Mouse (Mus musculus): ENCODE data around the gene Trim67. TPM values are rescaled to one million over a fixed set of nuclear protein-coding genes. Genes with fewer than 3 reads are reported as not detected.
"Not testable (repeated sequence)": the region's sequence is repeated elsewhere in the genome, so short reads cannot be mapped to it uniquely, and the experiment has no call there.

Trim67 gene
- total RNA-seq, 1 experiment = 0.40 TPM

GRCm38 (mm10) chr8:124841775-124842174 lies 48.9 kb downstream of the Trim67 start:
- peaks cover 39% of the 10 kb centered on the region for H3K36me3 ChIP-seq (ENCODE audit: control insufficient read depth, insufficient read depth, low read length, poor library complexity, severe bottlenecking)
- H3K27ac ChIP-seq (ENCODE audit: insufficient read depth, low read depth, low read length, poor library complexity, severe bottlenecking) = no peak overlapping the region; the same call in 1 of the 2 replicates
- in situ Hi-C loops (cut with MboI; ENCODE audit: low sequenced_read_pairs in 2 of 2, unreplicated experiment in 2 of 2) = no loop called here
- TF ChIP-seq ZNF384 (IDR thresholded peaks at IDR 0.05; ENCODE audit: low read depth, low read length) (no peak), HCFC1 (IDR thresholded peaks at IDR 0.05; ENCODE audit: borderline replicate concordance, insufficient read depth, low read length) (no peak), ZC3H11A (IDR thresholded peaks at IDR 0.05; ENCODE audit: borderline replicate concordance, low read depth, low read length) (no peak), CHD2 (IDR thresholded peaks at IDR 0.05; ENCODE audit: low read depth, low read length) (no peak), MAFK (IDR thresholded peaks at IDR 0.05; ENCODE audit: insufficient read depth, low read depth, low read length) (no peak)
- DNase-seq (ENCODE audit: low read depth, low spot score) = no peak
- H3K9me3 ChIP-seq (ENCODE audit: control insufficient read depth, insufficient read depth, low read depth, low read length) = no peaks in the 10 kb centered on the region
- H3K9ac ChIP-seq (ENCODE audit: insufficient read depth, low read depth, low read length, poor library complexity, severe bottlenecking) = no peak overlapping the region
- peaks cover 0 to 3% of the 10 kb centered on the region in 2 experiments; a peak in 1 of 4 replicates for H3K4me1 ChIP-seq (ENCODE audit: control insufficient read depth in 2 of 2, insufficient read depth in 2 of 2, low read length in 2 of 2, poor library complexity in 1 of 2)
- no peak overlapping the region for H3K4me3 ChIP-seq (ENCODE audit: insufficient read depth in 1 of 2, low read depth in 1 of 2, low read length in 2 of 2, poor library complexity in 1 of 2, severe bottlenecking in 1 of 2)

- H3K4me1 ChIP-seq (ENCODE audit: control insufficient read depth in 2 of 2, insufficient read depth in 2 of 2, low read length in 2 of 2, poor library complexity in 1 of 2); H3K4me3 ChIP-seq (ENCODE audit: insufficient read depth in 1 of 2, low read depth in 1 of 2, low read length in 2 of 2, poor library complexity in 1 of 2, severe bottlenecking in 1 of 2); H3K9me3 ChIP-seq (ENCODE audit: control insufficient read depth, insufficient read depth, low read depth, low read length); H3K9ac ChIP-seq (ENCODE audit: insufficient read depth, low read depth, low read length, poor library complexity, severe bottlenecking); H3K27ac ChIP-seq (ENCODE audit: insufficient read depth, low read depth, low read length, poor library complexity, severe bottlenecking); DNase-seq (ENCODE audit: low read depth, low spot score); in situ Hi-C loops (cut with MboI; ENCODE audit: low sequenced_read_pairs in 2 of 2, unreplicated experiment in 2 of 2): not testable (repeated sequence)
- H3K36me3 ChIP-seq (ENCODE audit: control insufficient read depth, insufficient read depth, low read length, poor library complexity, severe bottlenecking) = peaks cover 39% of the 10 kb centered on the region
Measured at GRCm38 (mm10) chr8:124842929-124843328, 50.0 kb downstream of the Trim67 start.

- no peak for DNase-seq (ENCODE audit: low read depth, low spot score)
- in situ Hi-C loops (cut with MboI; ENCODE audit: low sequenced_read_pairs in 2 of 2, unreplicated experiment in 2 of 2) = no loop called here
- H3K27ac ChIP-seq (ENCODE audit: insufficient read depth, low read depth, low read length, poor library complexity, severe bottlenecking) = no peak overlapping the region
- peaks cover 20% of the 10 kb centered on the region for H3K36me3 ChIP-seq (ENCODE audit: control insufficient read depth, insufficient read depth, low read length, poor library complexity, severe bottlenecking)
- H3K4me3 ChIP-seq (ENCODE audit: insufficient read depth in 1 of 2, low read depth in 1 of 2, low read length in 2 of 2, poor library complexity in 1 of 2, severe bottlenecking in 1 of 2) = no peak overlapping the region
- H3K9ac ChIP-seq (ENCODE audit: insufficient read depth, low read depth, low read length, poor library complexity, severe bottlenecking) = no peak overlapping the region
- H3K9me3 ChIP-seq (ENCODE audit: control insufficient read depth, insufficient read depth, low read depth, low read length) = no peaks in the 10 kb centered on the region
- peaks cover 0 to 2% of the 10 kb centered on the region in 2 experiments; a peak in 1 of 4 replicates for H3K4me1 ChIP-seq (ENCODE audit: control insufficient read depth in 2 of 2, insufficient read depth in 2 of 2, low read length in 2 of 2, poor library complexity in 1 of 2)
- TF ChIP-seq MAFK (IDR thresholded peaks at IDR 0.05; ENCODE audit: insufficient read depth, low read depth, low read length) (no peak), CHD2 (IDR thresholded peaks at IDR 0.05; ENCODE audit: low read depth, low read length) (no peak), ZNF384 (IDR thresholded peaks at IDR 0.05; ENCODE audit: low read depth, low read length) (no peak), HCFC1 (IDR thresholded peaks at IDR 0.05; ENCODE audit: borderline replicate concordance, insufficient read depth, low read length) (no peak), ZC3H11A (IDR thresholded peaks at IDR 0.05; ENCODE audit: borderline replicate concordance, low read depth, low read length) (no peak)
Measured at GRCm38 (mm10) chr8:124845131-124845530, 52.2 kb downstream of the Trim67 start.

- H3K36me3 ChIP-seq (ENCODE audit: control insufficient read depth, insufficient read depth, low read length, poor library complexity, severe bottlenecking) = peaks cover 18% of the 10 kb centered on the region
- no peak for DNase-seq (ENCODE audit: low read depth, low spot score)
- H3K9me3 ChIP-seq (ENCODE audit: control insufficient read depth, insufficient read depth, low read depth, low read length) = no peaks in the 10 kb centered on the region
- in situ Hi-C loops (cut with MboI; ENCODE audit: low sequenced_read_pairs in 2 of 2, unreplicated experiment in 2 of 2) = no loop called here
- H3K9ac ChIP-seq (ENCODE audit: insufficient read depth, low read depth, low read length, poor library complexity, severe bottlenecking) = no peak overlapping the region
- no peak overlapping the region for H3K27ac ChIP-seq (ENCODE audit: insufficient read depth, low read depth, low read length, poor library complexity, severe bottlenecking)
- peaks cover 0 to 2% of the 10 kb centered on the region in 2 experiments; a peak in 1 of 4 replicates for H3K4me1 ChIP-seq (ENCODE audit: control insufficient read depth in 2 of 2, insufficient read depth in 2 of 2, low read length in 2 of 2, poor library complexity in 1 of 2)
- TF ChIP-seq CHD2 (IDR thresholded peaks at IDR 0.05; ENCODE audit: low read depth, low read length) (no peak), ZC3H11A (IDR thresholded peaks at IDR 0.05; ENCODE audit: borderline replicate concordance, low read depth, low read length) (no peak), MAFK (IDR thresholded peaks at IDR 0.05; ENCODE audit: insufficient read depth, low read depth, low read length) (no peak), HCFC1 (IDR thresholded peaks at IDR 0.05; ENCODE audit: borderline replicate concordance, insufficient read depth, low read length) (no peak), ZNF384 (IDR thresholded peaks at IDR 0.05; ENCODE audit: low read depth, low read length) (no peak)
- H3K4me3 ChIP-seq (ENCODE audit: insufficient read depth in 1 of 2, low read depth in 1 of 2, low read length in 2 of 2, poor library complexity in 1 of 2, severe bottlenecking in 1 of 2) = no peak overlapping the region
Measured at GRCm38 (mm10) chr8:124845573-124845972, 52.7 kb downstream of the Trim67 start.

GRCm38 (mm10) chr8:124853511-124853910 lies 60.6 kb downstream of the Trim67 start:
- in situ Hi-C loops (cut with MboI; ENCODE audit: low sequenced_read_pairs in 2 of 2, unreplicated experiment in 2 of 2) = no loop called here
- no peaks in the 10 kb centered on the region for H3K4me1 ChIP-seq (ENCODE audit: control insufficient read depth in 2 of 2, insufficient read depth in 2 of 2, low read length in 2 of 2, poor library complexity in 1 of 2)
- DNase-seq (ENCODE audit: low read depth, low spot score) = no peak
- H3K4me3 ChIP-seq (ENCODE audit: insufficient read depth in 1 of 2, low read depth in 1 of 2, low read length in 2 of 2, poor library complexity in 1 of 2, severe bottlenecking in 1 of 2) = no peak overlapping the region
- H3K9me3 ChIP-seq (ENCODE audit: control insufficient read depth, insufficient read depth, low read depth, low read length) = no peaks in the 10 kb centered on the region
- no peak for TF ChIP-seq MAFK (IDR thresholded peaks at IDR 0.05; ENCODE audit: insufficient read depth, low read depth, low read length)
- TF ChIP-seq ZNF384 (IDR thresholded peaks at IDR 0.05; ENCODE audit: low read depth, low read length) = no peak
- no peak for TF ChIP-seq HCFC1 (IDR thresholded peaks at IDR 0.05; ENCODE audit: borderline replicate concordance, insufficient read depth, low read length)
- TF ChIP-seq ZC3H11A (IDR thresholded peaks at IDR 0.05; ENCODE audit: borderline replicate concordance, low read depth, low read length) = no peak
- no peak for TF ChIP-seq CHD2 (IDR thresholded peaks at IDR 0.05; ENCODE audit: low read depth, low read length)
- H3K36me3 ChIP-seq (ENCODE audit: control insufficient read depth, insufficient read depth, low read length, poor library complexity, severe bottlenecking) = peaks cover 11% of the 10 kb centered on the region
- no peak overlapping the region for H3K27ac ChIP-seq (ENCODE audit: insufficient read depth, low read depth, low read length, poor library complexity, severe bottlenecking)
- H3K9ac ChIP-seq (ENCODE audit: insufficient read depth, low read depth, low read length, poor library complexity, severe bottlenecking) = no peak overlapping the region

Measured in ES-E14 (cell line).